Mouse (Mus musculus): ENCODE data around the gene Myo5a. TPM values are rescaled to one million over a fixed set of nuclear protein-coding genes. Genes with fewer than 3 reads are reported as not detected.
A peak's percentile ranks its signal among the peaks of the same experiment; 100 is the strongest.

Gene Myo5a
- polyA plus RNA-seq, 1 experiment from 2014 or later, result 15.0 TPM

DNA sequence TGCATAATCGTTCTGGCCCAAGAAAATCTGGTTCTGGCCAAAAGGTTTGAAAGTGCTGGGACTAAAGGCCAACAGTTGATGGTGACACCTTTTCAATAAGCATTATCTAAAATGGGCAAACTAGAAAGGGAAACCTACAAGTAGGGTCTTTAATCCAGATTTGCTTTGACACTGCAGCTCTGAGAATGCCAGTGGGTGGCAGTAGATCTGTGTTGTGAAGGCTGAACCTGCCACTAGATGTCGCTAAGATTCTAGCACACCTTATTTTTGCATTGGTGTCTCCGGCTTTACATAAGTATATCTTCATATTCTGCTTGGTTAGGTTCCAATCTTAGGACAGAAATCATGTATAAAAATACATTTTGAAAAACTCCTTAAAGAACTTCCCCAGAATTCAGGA, 20.8 kb upstream of the Myo5a start:
- Histone ChIP-seq H3K4me2 (no peak overlapping the region), H3K27me3 (ENCODE audit: control insufficient read depth, insufficient read depth, low read length) (no peaks in the 10 kb centered on the region), H3K4me3 (ENCODE audit: low read depth, low read length) (no peak overlapping the region), H3K4me1 (ENCODE audit: control insufficient read depth, insufficient read depth, low read length) (no peaks in the 10 kb centered on the region), H3K36me3 (ENCODE audit: control insufficient read depth, insufficient read depth, low read length) (no peaks in the 10 kb centered on the region), H3K27ac (ENCODE audit: low read depth, low read length) (no peak overlapping the region), H3K9me3 (replicated peaks; ENCODE audit: control insufficient read depth, low read length) (no peaks in the 10 kb centered on the region), H3K9ac (ENCODE audit: low read depth, low read length) (no peak overlapping the region)
- WGBS (ENCODE audit: insufficient replicate concordance), result 44% methylated on average over 3 of the region's 3 CpGs
- ATAC-seq (replicated peaks; ENCODE audit: insufficient number of reproducible peaks, low FRiP score, low TSS enrichment), result no peak

DNA sequence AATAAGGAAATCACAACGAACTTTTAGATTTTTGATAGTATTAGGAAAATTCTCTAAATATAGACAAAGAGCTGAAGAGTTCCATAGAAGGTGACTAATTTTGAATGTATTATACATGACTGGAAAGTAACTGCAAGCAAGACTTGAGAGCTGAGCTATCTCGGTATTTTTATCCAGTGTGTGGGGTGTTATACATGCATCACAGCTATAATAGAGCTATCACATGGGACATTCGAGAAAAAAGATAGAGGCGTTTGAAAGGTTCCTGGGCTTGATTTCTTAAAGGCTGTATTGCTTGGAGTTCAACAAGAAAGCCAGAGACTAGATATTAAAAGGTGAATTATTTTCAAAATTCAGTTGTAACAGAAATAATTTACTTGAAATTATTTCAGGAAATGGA, 19.0 kb upstream of the Myo5a start:
- no peak overlapping the region for H3K9ac ChIP-seq (ENCODE audit: low read depth, low read length)
- no peaks in the 10 kb centered on the region for H3K4me1 ChIP-seq (ENCODE audit: control insufficient read depth, insufficient read depth, low read length)
- H3K4me2 ChIP-seq, result no peak overlapping the region
- no peaks in the 10 kb centered on the region for H3K36me3 ChIP-seq (ENCODE audit: control insufficient read depth, insufficient read depth, low read length)
- H3K27me3 ChIP-seq (ENCODE audit: control insufficient read depth, insufficient read depth, low read length), result no peaks in the 10 kb centered on the region
- no peak overlapping the region for H3K27ac ChIP-seq (ENCODE audit: low read depth, low read length)
- WGBS (ENCODE audit: insufficient replicate concordance), result 84% methylated on average over 4 of the region's 4 CpGs
- no peaks in the 10 kb centered on the region for H3K9me3 ChIP-seq (replicated peaks; ENCODE audit: control insufficient read depth, low read length)
- ATAC-seq (replicated peaks; ENCODE audit: insufficient number of reproducible peaks, low FRiP score, low TSS enrichment), result no peak
- no peak overlapping the region for H3K4me3 ChIP-seq (ENCODE audit: low read depth, low read length)

DNA sequence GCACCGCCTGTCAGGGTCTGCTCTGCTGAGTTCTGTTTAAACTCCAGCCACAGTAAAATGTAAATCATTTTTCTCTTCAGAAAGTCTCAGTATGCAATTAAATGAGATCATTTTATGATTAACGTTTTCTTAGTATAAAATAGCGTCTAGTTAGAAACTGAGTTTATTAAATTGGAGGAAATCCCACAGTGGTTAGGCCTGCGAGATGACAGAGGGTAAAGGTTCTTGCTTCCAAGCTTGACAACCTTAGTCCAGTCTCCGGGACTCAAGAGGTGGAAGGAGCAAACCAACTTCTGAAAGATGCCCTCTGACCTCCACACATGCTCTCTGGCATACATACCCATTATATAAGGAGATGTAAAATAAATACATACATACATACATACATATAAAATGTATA, 15.8 kb upstream of the Myo5a start:
- ATAC-seq (replicated peaks; ENCODE audit: insufficient number of reproducible peaks, low FRiP score, low TSS enrichment), result no peak
- 95% methylated on average over 5 of the region's 5 CpGs for WGBS (ENCODE audit: insufficient replicate concordance)

DNA sequence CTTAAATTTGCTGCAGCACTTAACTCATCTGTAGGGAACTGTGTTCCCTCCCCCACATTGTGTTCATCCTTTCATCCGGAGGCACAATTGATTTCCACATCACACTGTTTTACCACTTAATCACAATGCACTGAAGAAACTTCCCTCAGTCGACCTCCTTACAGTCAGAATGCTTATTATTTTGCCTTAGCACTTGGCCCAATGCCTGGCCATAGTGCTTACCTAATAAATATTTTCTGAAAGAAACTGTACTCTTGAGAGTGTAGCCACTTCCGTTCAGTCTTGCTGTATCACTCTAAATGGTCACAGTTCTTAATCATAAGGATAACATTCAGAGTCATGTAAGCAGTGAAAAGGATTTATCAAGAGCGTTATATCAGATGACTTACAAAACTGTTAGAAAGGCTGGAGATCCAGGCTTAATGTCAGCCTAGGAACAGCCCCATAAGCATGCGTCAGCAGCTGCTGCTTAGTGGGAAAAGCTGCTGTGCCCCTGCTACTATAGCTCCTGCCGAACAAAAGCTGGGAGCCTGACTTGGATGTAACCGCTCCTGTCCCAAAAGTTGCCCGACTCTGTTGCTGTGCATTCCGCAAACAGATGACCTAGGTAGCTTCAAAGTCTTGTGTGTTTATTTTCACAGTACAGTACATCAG, 6.0 kb upstream of the Myo5a start:
- Histone ChIP-seq H3K27me3 (ENCODE audit: control insufficient read depth, insufficient read depth, low read length) (no peaks in the 10 kb centered on the region), H3K4me3 (ENCODE audit: low read depth, low read length) (no peak overlapping the region), H3K4me2 (no peak overlapping the region), H3K27ac (ENCODE audit: low read depth, low read length) (no peak overlapping the region), H3K4me1 (ENCODE audit: control insufficient read depth, insufficient read depth, low read length) (no peaks in the 10 kb centered on the region), H3K36me3 (ENCODE audit: control insufficient read depth, insufficient read depth, low read length) (no peaks in the 10 kb centered on the region), H3K9ac (ENCODE audit: low read depth, low read length) (no peak overlapping the region), H3K9me3 (replicated peaks; ENCODE audit: control insufficient read depth, low read length) (no peaks in the 10 kb centered on the region)
- WGBS (ENCODE audit: insufficient replicate concordance), result 72% methylated on average over 9 of the region's 9 CpGs
- ATAC-seq (replicated peaks; ENCODE audit: insufficient number of reproducible peaks, low FRiP score, low TSS enrichment), result no peak

More for the DNA sequence above, 15.8 kb upstream of the Myo5a start:
- Histone ChIP-seq H3K27me3 (ENCODE audit: control insufficient read depth, insufficient read depth, low read length) (no peaks in the 10 kb centered on the region), H3K9ac (ENCODE audit: low read depth, low read length) (no peak overlapping the region), H3K4me3 (ENCODE audit: low read depth, low read length) (no peak overlapping the region), H3K4me1 (ENCODE audit: control insufficient read depth, insufficient read depth, low read length) (no peaks in the 10 kb centered on the region), H3K9me3 (replicated peaks; ENCODE audit: control insufficient read depth, low read length) (no peaks in the 10 kb centered on the region), H3K27ac (ENCODE audit: low read depth, low read length) (no peak overlapping the region), H3K4me2 (no peak overlapping the region), H3K36me3 (ENCODE audit: control insufficient read depth, insufficient read depth, low read length) (peaks cover 4% of the 10 kb centered on the region; the same call in 1 of the 2 replicates)

DNA sequence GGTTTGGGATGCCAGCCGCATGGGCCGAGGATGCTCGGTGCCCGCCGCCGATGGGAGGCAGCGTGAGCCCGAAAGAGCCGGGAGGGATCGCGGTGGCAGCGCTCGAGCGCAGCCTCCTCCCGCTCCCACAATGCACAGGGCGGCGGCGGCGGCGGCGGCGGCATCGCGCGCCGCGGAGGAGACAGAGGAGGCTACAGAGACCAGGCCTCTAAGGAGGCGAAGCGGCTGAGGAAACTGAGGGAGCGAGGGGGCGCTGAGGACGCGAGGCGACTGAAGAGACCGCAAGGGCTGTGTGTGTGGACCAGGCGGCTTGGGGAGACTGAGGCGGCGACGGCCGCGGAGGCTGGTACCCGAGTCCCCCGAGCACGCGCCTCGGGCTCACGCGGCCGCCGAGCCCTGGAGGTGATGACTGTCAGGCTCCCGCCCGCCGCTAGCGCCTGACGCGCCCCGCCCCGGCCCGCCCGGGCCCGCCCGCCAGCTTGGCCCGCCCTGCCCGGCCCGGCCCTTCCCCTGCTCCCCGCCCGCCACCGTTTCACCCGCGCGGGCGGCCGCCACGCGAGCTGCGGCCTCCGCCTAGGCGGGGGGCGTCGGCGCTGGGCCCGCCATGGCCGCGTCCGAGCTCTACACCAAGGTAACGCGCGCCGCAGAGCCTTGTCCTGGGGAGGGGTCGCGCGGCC, 352 bp downstream of the Myo5a start:
- Histone ChIP-seq H3K4me2 (peak overlapping the region; percentile 96), H3K27ac (ENCODE audit: low read depth, low read length) (peak overlapping the region; percentile 81), H3K9me3 (replicated peaks; ENCODE audit: control insufficient read depth, low read length) (no peaks in the 10 kb centered on the region), H3K4me1 (ENCODE audit: control insufficient read depth, insufficient read depth, low read length) (no peaks in the 10 kb centered on the region; the same call in 1 of the 2 replicates), H3K36me3 (ENCODE audit: control insufficient read depth, insufficient read depth, low read length) (no peaks in the 10 kb centered on the region), H3K9ac (ENCODE audit: low read depth, low read length) (peak overlapping the region; percentile 89), H3K27me3 (ENCODE audit: control insufficient read depth, insufficient read depth, low read length) (no peaks in the 10 kb centered on the region), H3K4me3 (ENCODE audit: low read depth, low read length) (peak overlapping the region; percentile 87)
- WGBS (ENCODE audit: insufficient replicate concordance), result under 1% methylated on average over 75 of the region's 92 CpGs
- ATAC-seq (replicated peaks; ENCODE audit: insufficient number of reproducible peaks, low FRiP score, low TSS enrichment), result peak; percentile 95

DNA sequence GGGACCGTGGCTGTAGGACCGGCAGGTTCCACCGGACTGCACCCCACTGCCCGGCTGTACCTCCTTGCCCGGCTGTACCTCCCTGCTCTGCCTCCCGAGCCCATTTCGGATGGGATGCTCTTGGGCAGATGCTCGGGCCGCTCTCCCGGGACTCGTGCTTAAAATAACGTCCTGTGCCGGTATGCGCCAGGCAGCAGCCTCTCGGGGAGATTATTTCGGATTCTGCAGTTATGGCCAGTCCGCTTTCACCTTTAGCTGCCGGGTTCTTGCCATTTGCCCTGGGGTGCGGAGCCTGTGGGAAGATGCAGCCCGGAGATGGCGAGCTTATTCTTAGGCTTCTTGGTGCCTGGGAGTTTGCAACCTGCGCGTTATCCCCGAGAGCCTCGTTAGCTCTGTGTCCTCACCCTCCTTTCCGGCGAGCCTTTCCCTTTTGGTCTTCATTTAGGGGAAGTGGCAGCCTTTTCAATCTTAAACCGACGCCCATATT, 934 bp downstream of the Myo5a start:
- WGBS (ENCODE audit: insufficient replicate concordance), result under 1% methylated on average over 29 of the region's 29 CpGs
- peak; percentile 4; the same call in 1 of the 2 replicates for ATAC-seq (replicated peaks; ENCODE audit: insufficient number of reproducible peaks, low FRiP score, low TSS enrichment)
- H3K9me3 ChIP-seq (replicated peaks; ENCODE audit: control insufficient read depth, low read length), result no peaks in the 10 kb centered on the region
- H3K4me3 ChIP-seq (ENCODE audit: low read depth, low read length), result peak overlapping the region; percentile 87
- peak overlapping the region; percentile 89 for H3K9ac ChIP-seq (ENCODE audit: low read depth, low read length)
- peak overlapping the region; percentile 96 for H3K4me2 ChIP-seq
- H3K36me3 ChIP-seq (ENCODE audit: control insufficient read depth, insufficient read depth, low read length), result no peaks in the 10 kb centered on the region
- no peaks in the 10 kb centered on the region for H3K27me3 ChIP-seq (ENCODE audit: control insufficient read depth, insufficient read depth, low read length)
- H3K27ac ChIP-seq (ENCODE audit: low read depth, low read length), result peak overlapping the region; percentile 81
- H3K4me1 ChIP-seq (ENCODE audit: control insufficient read depth, insufficient read depth, low read length), result no peaks in the 10 kb centered on the region; the same call in 1 of the 2 replicates

DNA sequence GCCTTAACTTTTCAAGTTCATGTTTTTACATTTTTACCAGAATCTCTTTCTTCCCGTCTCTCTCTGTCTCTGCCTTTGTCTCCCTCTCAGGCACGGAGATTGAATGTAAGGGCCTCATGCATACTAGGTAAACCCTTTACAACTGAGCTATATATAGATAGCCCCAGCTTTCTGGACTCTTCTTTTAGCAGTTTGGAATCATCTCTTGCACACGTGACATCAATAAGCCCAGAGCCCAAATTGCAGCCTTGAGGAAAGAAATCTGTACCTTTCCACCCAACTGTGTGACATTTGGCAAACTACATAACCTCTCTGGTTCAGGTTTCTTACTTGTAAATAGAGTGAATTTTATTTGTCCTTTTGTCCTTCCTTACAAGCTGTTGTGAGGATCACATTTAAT, 1.5 kb downstream of the Myo5a start:
- Histone ChIP-seq H3K4me3 (ENCODE audit: low read depth, low read length) (peak overlapping the region; percentile 87), H3K27ac (ENCODE audit: low read depth, low read length) (peak overlapping the region; percentile 81; the same call in 1 of the 2 replicates), H3K9ac (ENCODE audit: low read depth, low read length) (no peak overlapping the region; the same call in 1 of the 2 replicates), H3K4me1 (ENCODE audit: control insufficient read depth, insufficient read depth, low read length) (no peaks in the 10 kb centered on the region; the same call in 1 of the 2 replicates), H3K4me2 (peak overlapping the region; percentile 96), H3K27me3 (ENCODE audit: control insufficient read depth, insufficient read depth, low read length) (no peaks in the 10 kb centered on the region), H3K36me3 (ENCODE audit: control insufficient read depth, insufficient read depth, low read length) (no peaks in the 10 kb centered on the region), H3K9me3 (replicated peaks; ENCODE audit: control insufficient read depth, low read length) (no peaks in the 10 kb centered on the region)
- ATAC-seq (replicated peaks; ENCODE audit: insufficient number of reproducible peaks, low FRiP score, low TSS enrichment), result no peak
- WGBS (ENCODE audit: insufficient replicate concordance), result 26% methylated on average over 3 of the region's 3 CpGs

DNA sequence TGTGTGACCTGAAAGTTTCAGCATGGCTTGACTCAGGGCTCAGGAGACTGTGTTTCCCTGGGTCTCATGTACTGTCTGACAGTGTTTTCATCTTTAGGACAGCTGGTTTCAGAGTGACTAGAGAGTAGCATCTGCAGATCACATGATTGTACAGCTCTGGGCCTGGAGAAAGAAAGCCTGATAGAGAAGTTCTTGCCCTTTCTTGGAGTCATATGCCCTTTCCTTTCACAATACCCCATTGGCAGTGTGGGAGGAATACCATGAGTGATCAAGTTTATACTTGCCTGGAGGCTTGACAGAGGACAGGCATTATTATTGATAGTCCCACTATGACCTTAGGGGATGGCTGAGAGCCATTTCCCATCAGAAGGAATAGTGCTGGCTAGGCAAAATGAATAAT, 6.4 kb downstream of the Myo5a start:
- Histone ChIP-seq H3K4me2 (no peak overlapping the region), H3K27ac (ENCODE audit: low read depth, low read length) (no peak overlapping the region), H3K36me3 (ENCODE audit: control insufficient read depth, insufficient read depth, low read length) (no peaks in the 10 kb centered on the region), H3K27me3 (ENCODE audit: control insufficient read depth, insufficient read depth, low read length) (no peaks in the 10 kb centered on the region), H3K9ac (ENCODE audit: low read depth, low read length) (no peak overlapping the region), H3K4me1 (ENCODE audit: control insufficient read depth, insufficient read depth, low read length) (0 out of 2 replicates have a peak, but pooled peaks cover 2% of the 10 kb centered on the region), H3K9me3 (replicated peaks; ENCODE audit: control insufficient read depth, low read length) (no peaks in the 10 kb centered on the region), H3K4me3 (ENCODE audit: low read depth, low read length) (no peak overlapping the region)
- ATAC-seq (replicated peaks; ENCODE audit: insufficient number of reproducible peaks, low FRiP score, low TSS enrichment), result no peak

All from heart, embryonic 11.5 days (tissue).